Mouse (Mus musculus): Measurements from ENCODE around the gene Rbms3. TPM values are rescaled to one million over a fixed set of nuclear protein-coding genes. Genes with fewer than 3 reads are reported as not detected.
A peak's percentile ranks its signal among the peaks of the same experiment; 100 is the strongest.

Rbms3 gene
- polyA plus RNA-seq, 1 experiment from 2014 or later, result 48.9 TPM

DNA sequence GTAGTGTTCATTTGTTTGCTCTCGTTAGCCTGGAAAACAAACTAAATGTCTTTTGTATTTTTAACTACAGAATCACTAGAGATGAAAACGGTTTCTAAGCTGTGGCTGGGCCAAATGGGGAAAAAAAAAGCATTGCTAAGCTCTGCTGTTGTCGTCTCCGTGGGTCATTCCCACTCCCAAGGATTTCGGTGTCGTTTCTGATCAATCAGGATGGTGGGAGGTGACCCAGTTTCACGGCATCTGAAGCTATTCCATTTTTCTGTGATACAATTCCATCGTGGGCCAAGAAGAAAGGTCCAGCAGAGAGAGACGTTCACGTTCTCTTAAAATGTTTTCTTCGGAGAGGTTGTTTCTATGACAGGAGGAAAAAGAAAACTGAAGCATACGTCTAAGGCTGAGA, 354.9 kb downstream of the Rbms3 start:
- 79% methylated on average over 12 of the region's 12 CpGs for WGBS
- H3K9me3 ChIP-seq (ENCODE audit: low read length), result no peaks in the 10 kb centered on the region
- H3K4me2 ChIP-seq (replicated peaks; ENCODE audit: low read depth, low read length), result no peak overlapping the region
- no peak for TF ChIP-seq EP300 (IDR thresholded peaks at IDR 0.05)
- TF ChIP-seq CTCF (IDR thresholded peaks at IDR 0.05), result no peak
- no peaks in the 10 kb centered on the region for H3K36me3 ChIP-seq (ENCODE audit: insufficient read depth, low read length)
- H3K4me3 ChIP-seq (ENCODE audit: low read depth, low read length), result no peak overlapping the region
- H3K27me3 ChIP-seq (replicated peaks; ENCODE audit: insufficient read depth, low read length), result no peaks in the 10 kb centered on the region
- H3K27ac ChIP-seq (ENCODE audit: low read length), result no peak overlapping the region
- no peak overlapping the region for H3K9ac ChIP-seq (replicated peaks; ENCODE audit: low read depth)
- no peak for DNase-seq (ENCODE audit: low spot score)
- no peaks in the 10 kb centered on the region for H3K4me1 ChIP-seq (ENCODE audit: insufficient read depth, low read depth, low read length)
- no peak for ATAC-seq

DNA sequence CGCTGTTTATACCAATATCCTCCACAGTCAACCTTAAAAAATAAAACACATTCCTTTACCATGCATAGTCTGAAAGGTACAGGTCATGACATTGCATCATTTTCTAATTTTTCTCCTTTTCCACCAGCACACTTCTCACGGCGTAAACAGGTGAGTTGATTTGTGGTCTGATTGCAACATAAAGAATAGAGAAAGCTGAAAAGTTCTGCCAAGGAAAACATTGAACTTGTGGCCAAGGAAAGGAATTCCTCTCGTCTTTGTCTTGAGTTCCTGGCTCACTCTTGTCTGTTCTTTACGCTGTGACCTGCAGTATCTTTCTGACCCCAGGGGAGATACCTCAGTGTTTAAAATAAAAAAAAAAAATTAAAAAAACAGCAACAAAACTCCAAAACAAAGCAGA, 370.1 kb downstream of the Rbms3 start:
- Histone ChIP-seq H3K9me3 (ENCODE audit: low read length) (no peaks in the 10 kb centered on the region), H3K27ac (ENCODE audit: low read length) (no peak overlapping the region), H3K9ac (replicated peaks; ENCODE audit: low read depth) (no peak overlapping the region), H3K4me2 (replicated peaks; ENCODE audit: low read depth, low read length) (no peak overlapping the region), H3K27me3 (replicated peaks; ENCODE audit: insufficient read depth, low read length) (no peaks in the 10 kb centered on the region), H3K4me1 (ENCODE audit: insufficient read depth, low read depth, low read length) (no peaks in the 10 kb centered on the region), H3K4me3 (ENCODE audit: low read depth, low read length) (no peak overlapping the region), H3K36me3 (ENCODE audit: insufficient read depth, low read length) (no peaks in the 10 kb centered on the region)
- TF ChIP-seq EP300 (IDR thresholded peaks at IDR 0.05) (no peak), CTCF (IDR thresholded peaks at IDR 0.05) (no peak)
- ATAC-seq, result no peak
- 71% methylated on average over 5 of the region's 5 CpGs for WGBS
- DNase-seq (ENCODE audit: low spot score), result peak; percentile 45

DNA sequence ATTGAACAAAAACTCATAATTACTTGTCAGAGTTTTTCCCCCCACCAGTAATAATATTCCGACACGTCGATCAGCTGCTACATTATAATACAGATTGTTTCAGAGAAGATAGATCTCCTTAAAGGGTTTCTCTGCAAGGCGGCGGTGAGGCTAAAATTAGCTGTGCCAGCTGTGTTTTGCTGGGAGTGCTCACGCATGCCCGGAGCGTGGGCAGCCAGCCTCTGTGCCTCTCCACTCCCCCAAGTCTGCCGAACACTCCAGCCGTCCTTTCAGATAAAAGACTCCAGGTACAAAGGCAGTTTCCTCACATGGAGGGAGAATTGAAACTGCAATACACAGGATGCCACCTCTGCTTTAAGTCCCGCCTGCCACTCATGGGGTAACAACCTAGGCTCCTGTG, 376.4 kb downstream of the Rbms3 start:
- Histone ChIP-seq H3K4me1 (ENCODE audit: insufficient read depth, low read depth, low read length) (no peaks in the 10 kb centered on the region; the same call in 1 of the 2 replicates), H3K9ac (replicated peaks; ENCODE audit: low read depth) (no peak overlapping the region), H3K4me3 (ENCODE audit: low read depth, low read length) (peak overlapping the region; percentile 72), H3K36me3 (ENCODE audit: insufficient read depth, low read length) (no peaks in the 10 kb centered on the region), H3K27me3 (replicated peaks; ENCODE audit: insufficient read depth, low read length) (no peaks in the 10 kb centered on the region), H3K27ac (ENCODE audit: low read length) (no peak overlapping the region), H3K9me3 (ENCODE audit: low read length) (no peaks in the 10 kb centered on the region), H3K4me2 (replicated peaks; ENCODE audit: low read depth, low read length) (peak overlapping the region; percentile 72)
- ATAC-seq (peak; percentile 17; the same call in 1 of the 2 replicates), DNase-seq (ENCODE audit: low spot score) (peak; percentile 64)
- TF ChIP-seq EP300 (IDR thresholded peaks at IDR 0.05) (no peak), CTCF (IDR thresholded peaks at IDR 0.05) (no peak)
- 16% methylated on average over 11 of the region's 11 CpGs for WGBS

DNA sequence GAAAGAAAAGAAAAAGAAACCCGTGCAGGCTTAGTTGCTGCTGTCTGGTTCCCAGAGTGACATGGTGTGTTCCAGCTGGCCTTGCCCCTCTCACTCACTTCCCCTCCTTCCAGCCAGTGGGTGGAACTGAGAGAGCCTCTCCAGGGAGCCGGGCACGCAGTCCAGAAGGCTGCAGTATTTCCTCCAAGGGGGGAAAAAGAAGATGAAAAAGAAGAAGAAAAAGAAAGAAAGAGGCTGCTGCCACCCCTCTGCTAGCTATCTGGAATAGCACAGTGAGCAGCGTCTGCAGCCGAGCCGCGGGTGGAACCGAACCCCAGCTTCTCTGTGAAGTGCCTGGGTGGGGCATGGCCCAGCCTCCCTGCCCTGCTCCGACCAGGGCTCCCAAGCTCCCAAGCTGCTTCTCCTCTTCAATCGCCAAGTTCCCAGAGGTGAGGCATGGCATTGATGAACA, 377.3 kb downstream of the Rbms3 start:
- H3K4me3 ChIP-seq (ENCODE audit: low read depth, low read length), result peak overlapping the region; percentile 72
- 2% methylated on average over 10 of the region's 10 CpGs for WGBS
- DNase-seq (ENCODE audit: low spot score), result peak; percentile 92

DNA sequence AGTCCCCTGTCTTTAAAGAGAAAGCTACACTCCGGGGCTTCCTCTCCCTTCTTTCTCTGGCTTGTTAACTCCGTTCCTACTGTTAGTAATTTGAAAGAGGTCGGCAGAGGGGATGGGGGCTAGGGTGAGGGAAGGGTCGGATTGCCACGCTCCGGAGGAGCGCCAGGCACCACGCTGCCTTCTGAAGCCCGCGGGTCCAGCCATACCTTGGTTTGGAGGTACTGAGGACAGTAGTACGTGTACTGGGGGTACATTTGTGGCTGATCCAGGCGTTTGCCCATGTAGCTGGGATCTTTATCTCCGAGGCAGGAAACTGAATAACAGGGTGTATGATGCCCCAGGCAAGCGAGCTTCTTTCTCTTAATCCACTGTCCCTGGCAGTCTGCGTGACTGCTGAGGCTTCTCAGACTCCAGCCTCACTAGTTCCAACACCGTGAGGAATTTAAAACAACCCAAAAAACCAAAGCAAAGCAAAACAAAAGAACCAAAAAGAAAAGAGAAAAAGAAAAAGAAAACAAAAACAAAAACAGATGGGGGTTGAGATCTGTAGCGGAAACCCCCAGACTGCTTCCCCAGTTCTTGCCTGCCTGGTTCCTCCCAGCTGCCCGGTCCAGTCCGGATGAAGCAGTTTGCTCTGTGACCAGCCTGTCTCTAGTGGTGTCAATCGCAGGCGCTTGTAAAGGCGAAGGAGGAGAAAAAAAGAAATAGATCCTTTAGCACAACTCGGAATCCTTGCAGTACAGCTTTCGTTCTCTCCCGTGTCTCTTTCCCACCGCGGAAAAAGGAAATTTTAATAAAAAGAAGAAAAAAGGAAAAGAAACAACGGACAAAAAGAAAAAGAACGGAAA, 378.0 kb downstream of the Rbms3 start:
- Histone ChIP-seq H3K4me2 (replicated peaks; ENCODE audit: low read depth, low read length) (peak overlapping the region; percentile 72), H3K27me3 (replicated peaks; ENCODE audit: insufficient read depth, low read length) (no peaks in the 10 kb centered on the region), H3K27ac (ENCODE audit: low read length) (peak overlapping the region; percentile 85), H3K36me3 (ENCODE audit: insufficient read depth, low read length) (no peaks in the 10 kb centered on the region), H3K9ac (replicated peaks; ENCODE audit: low read depth) (peak overlapping the region; percentile 76), H3K9me3 (ENCODE audit: low read length) (no peaks in the 10 kb centered on the region), H3K4me1 (ENCODE audit: insufficient read depth, low read depth, low read length) (peaks cover 7% of the 10 kb centered on the region; the same call in 1 of the 2 replicates), H3K4me3 (ENCODE audit: low read depth, low read length) (peak overlapping the region; percentile 72)
- peak; percentile 67 for ATAC-seq
- DNase-seq (ENCODE audit: low spot score), result peak; percentile 72
- TF ChIP-seq CTCF (IDR thresholded peaks at IDR 0.05), result peak; percentile 14; the same call in 1 of the 2 replicates
- no peak for TF ChIP-seq EP300 (IDR thresholded peaks at IDR 0.05)
- WGBS, result under 1% methylated on average over 29 of the region's 29 CpGs

More for the DNA sequence above, 377.3 kb downstream of the Rbms3 start:
- Histone ChIP-seq H3K9me3 (ENCODE audit: low read length) (no peaks in the 10 kb centered on the region), H3K36me3 (ENCODE audit: insufficient read depth, low read length) (no peaks in the 10 kb centered on the region), H3K27ac (ENCODE audit: low read length) (peak overlapping the region; percentile 85), H3K4me1 (ENCODE audit: insufficient read depth, low read depth, low read length) (peaks cover 7% of the 10 kb centered on the region; the same call in 1 of the 2 replicates), H3K9ac (replicated peaks; ENCODE audit: low read depth) (peak overlapping the region; percentile 76), H3K27me3 (replicated peaks; ENCODE audit: insufficient read depth, low read length) (no peaks in the 10 kb centered on the region), H3K4me2 (replicated peaks; ENCODE audit: low read depth, low read length) (peak overlapping the region; percentile 72)
- peak; percentile 88 for ATAC-seq
- no peak for TF ChIP-seq EP300 (IDR thresholded peaks at IDR 0.05)
- no peak for TF ChIP-seq CTCF (IDR thresholded peaks at IDR 0.05)

DNA sequence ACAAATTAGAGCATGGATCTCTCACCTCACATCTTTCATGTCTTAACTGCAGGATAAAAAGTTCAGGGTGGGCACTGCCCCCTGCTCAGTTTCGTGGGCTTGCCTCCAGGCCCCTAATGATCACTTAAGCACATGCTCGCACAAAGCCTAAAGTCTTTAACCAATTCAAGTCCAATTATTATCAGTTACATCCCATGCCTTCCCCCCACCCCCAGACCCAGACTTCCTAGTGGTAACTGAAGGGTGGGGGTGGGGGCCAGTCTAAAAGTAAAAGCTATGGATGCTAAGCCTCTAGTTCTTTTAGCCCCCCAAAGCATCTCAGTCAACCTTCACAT, 378.9 kb downstream of the Rbms3 start:
- H3K27ac ChIP-seq (ENCODE audit: low read length), result peak overlapping the region; percentile 85
- H3K27me3 ChIP-seq (replicated peaks; ENCODE audit: insufficient read depth, low read length), result no peaks in the 10 kb centered on the region
- 17% methylated on average over 2 of the region's 2 CpGs for WGBS
- no peak for ATAC-seq
- no peaks in the 10 kb centered on the region for H3K36me3 ChIP-seq (ENCODE audit: insufficient read depth, low read length)
- no peak for DNase-seq (ENCODE audit: low spot score)
- TF ChIP-seq EP300 (IDR thresholded peaks at IDR 0.05), result no peak
- TF ChIP-seq CTCF (IDR thresholded peaks at IDR 0.05), result no peak
- peak overlapping the region; percentile 72 for H3K4me3 ChIP-seq (ENCODE audit: low read depth, low read length)
- H3K9me3 ChIP-seq (ENCODE audit: low read length), result no peaks in the 10 kb centered on the region
- peak overlapping the region; percentile 72 for H3K4me2 ChIP-seq (replicated peaks; ENCODE audit: low read depth, low read length)
- H3K4me1 ChIP-seq (ENCODE audit: insufficient read depth, low read depth, low read length), result peaks cover 7% of the 10 kb centered on the region; the same call in 1 of the 2 replicates
- peak overlapping the region; percentile 76 for H3K9ac ChIP-seq (replicated peaks; ENCODE audit: low read depth)
